Mouse (Mus musculus): Measurements from ENCODE around the gene Fam198b. TPM values are rescaled to one million over a fixed set of nuclear protein-coding genes. Genes with fewer than 3 reads are reported as not detected.

Fam198b gene
- total RNA-seq (2023; ENCODE audit: inconsistent age) = 0.10 TPM in 1 of 4 replicates, not detected in the others

DNA sequence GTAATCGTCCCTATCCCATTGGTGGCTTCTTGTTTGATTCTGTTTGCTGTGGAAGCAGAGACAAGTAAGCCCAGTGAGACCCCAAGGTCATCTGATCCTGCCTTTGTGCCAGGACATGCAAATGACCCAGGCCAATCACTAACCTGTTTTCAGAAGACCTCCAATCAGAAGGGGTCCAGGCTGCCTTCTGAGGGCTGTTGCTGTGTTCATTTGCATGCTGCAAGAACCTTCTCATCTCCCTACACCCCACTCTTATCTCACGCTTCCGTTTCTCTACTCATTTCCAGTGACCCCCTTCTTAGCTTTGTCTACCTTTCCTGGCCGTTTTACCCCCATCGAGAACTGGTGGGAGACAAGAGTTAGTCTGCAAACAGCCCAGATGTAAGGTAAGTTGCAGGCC is at the start of gene Fam198b:
Fam198b (plus strand) TSS at position 229 of the 400 bp plus-strand sequence.

DNA sequence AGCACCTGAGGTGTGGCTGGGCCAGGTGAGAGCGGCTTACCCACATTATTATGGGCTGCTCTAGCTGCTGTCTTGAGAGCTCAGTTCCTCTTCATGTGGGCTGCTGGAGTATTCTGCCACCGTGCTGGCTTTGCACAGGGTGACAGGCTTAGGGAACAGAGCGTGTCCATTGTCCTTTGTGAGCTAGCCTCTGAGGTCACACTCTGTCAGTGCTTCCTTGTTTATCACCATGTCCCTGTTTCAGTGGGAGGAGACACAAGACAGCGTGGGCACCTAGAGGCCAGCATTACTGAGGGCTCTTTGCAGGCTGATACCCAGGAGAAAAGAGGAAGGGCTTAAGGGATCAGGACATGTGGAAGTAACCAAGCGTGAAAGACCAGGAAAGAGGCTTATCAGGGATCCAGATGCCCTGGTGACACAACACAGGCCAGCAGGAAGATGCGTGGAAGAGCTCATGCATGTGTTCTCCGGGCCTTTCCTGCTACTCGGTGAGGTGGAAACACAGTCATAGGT is 31.6 kb upstream of the Fam198b start, which contains the start of gene Tmem144:
Tmem144 (minus strand) TSS at position 120 of the 513 bp plus-strand sequence.

Other genes with a start within 250 kb of the Fam198b start
- 0.81 to 1.4 TPM (median 1.2 TPM) in 4 replicates for gene Rxfp1, start 146.7 kb upstream of the Fam198b start, total RNA-seq (2023; ENCODE audit: inconsistent age)
- 0.29 to 2.2 TPM (median 0.70 TPM) in 4 replicates for gene Tmem144, start 31.8 kb upstream of the Fam198b start, total RNA-seq (2023; ENCODE audit: inconsistent age)

Data from B cell, adult (primary cell).